Mouse (Mus musculus) lung, postnatal 0 days (tissue): ENCODE measurements around the gene Tut1.
A peak's percentile ranks its signal among the peaks of the same experiment; 100 is the strongest.

Experiments
- CTCF ChIP-seq: IDR thresholded peaks from 2 replicates; pipeline ENCODE4 v1.5.1; 2016; ENCODE audit warnings: antibody characterized with exemption, mild to moderate bottlenecking
- EP300 ChIP-seq: IDR thresholded peaks from 2 replicates; pipeline ENCODE4 v1.6.1; 2016; ENCODE audit warnings: antibody characterized with exemption, mild to moderate bottlenecking, control low read depth

DNA sequence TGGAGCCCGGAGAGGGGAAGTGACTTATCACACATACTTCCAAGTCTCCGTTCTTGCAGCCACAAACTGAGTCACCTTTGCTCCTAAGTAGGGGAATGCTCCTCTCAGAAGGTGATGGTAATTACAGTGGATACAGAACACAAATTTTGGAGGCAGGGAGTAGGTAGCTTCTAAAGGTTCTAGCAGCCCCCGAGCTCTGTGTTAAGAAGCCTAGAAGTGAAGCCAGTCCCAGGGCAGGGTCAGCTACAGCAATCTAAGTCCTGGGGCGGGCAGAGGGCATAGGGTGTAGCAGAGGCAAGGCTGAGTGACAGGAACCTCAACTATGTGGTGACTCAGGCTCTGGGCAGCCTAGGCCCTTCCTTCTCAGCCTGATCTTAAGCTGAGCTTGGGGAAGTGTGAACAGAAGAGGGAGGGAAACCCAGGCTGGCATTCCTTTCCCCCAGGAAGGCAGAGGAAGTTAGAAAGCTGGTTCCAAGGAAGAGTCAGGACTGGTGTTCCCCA is 29.6 kb downstream of the Tut1 start:
- peak; percentile 64 for TF ChIP-seq EP300
- TF ChIP-seq CTCF: no peak
